Mouse (Mus musculus) embryonic facial prominence, embryonic 15.5 days (tissue): ENCODE results near the gene Ttc27. TPM values are rescaled to one million over a fixed set of nuclear protein-coding genes. Genes with fewer than 3 reads are reported as not detected.

Experiments used
- ATAC-seq: fragments of 200-750 bp; cut with Nextera tagmentation; 2 replicates; pipeline ENCODE4 v1.8.0; 2017; ENCODE audit warnings: low read depth, moderate TSS enrichment; ENCODE audit not compliant: insufficient number of reproducible peaks, low FRiP score, low TSS enrichment
- H3K27ac ChIP-seq: fragments of 300-500 bp; sonication (generic); replicated peaks from 2 replicates; pipeline ENCODE4 v1.5.1; 2015; ENCODE audit warnings: mild to moderate bottlenecking, inconsistent platforms
- H3K27me3 ChIP-seq: fragments of 300-500 bp; sonication (generic); 2 replicates; pipeline ENCODE4 v1.6.1; 2015; ENCODE audit warnings: inconsistent platforms
- H3K36me3 ChIP-seq: fragments of 300-500 bp; sonication (generic); 2 replicates; pipeline ENCODE4 v1.6.1; 2015; ENCODE audit warnings: mild to moderate bottlenecking, inconsistent platforms
- H3K4me1 ChIP-seq: fragments of 300-500 bp; sonication (generic); 2 replicates; pipeline ENCODE4 v1.6.1; 2015; ENCODE audit warnings: inconsistent platforms
- H3K4me2 ChIP-seq: fragments of 300-500 bp; sonication (generic); replicated peaks from 2 replicates; pipeline ENCODE4 v1.6.1; 2015; ENCODE audit warnings: mild to moderate bottlenecking, inconsistent platforms
- H3K4me3 ChIP-seq: fragments of 300-500 bp; sonication (generic); replicated peaks from 2 replicates; pipeline ENCODE4 v1.5.1; 2015; ENCODE audit warnings: mild to moderate bottlenecking, inconsistent platforms
- H3K9ac ChIP-seq: fragments of 300-500 bp; sonication (generic); 2 replicates; pipeline ENCODE4 v1.6.1; 2015; ENCODE audit warnings: inconsistent platforms
- H3K9me3 ChIP-seq: fragments of 300-500 bp; sonication (generic); replicated peaks from 2 replicates; pipeline ENCODE4 v1.6.1; 2016; ENCODE audit warnings: inconsistent platforms
- WGBS: fragments of 180-500 bp; shearing (Covaris S2); methylation state at CpG from one replicate; pipeline ENCODE4 v1.1.7; 2015; 5-methylcytosine and 5-hydroxymethylcytosine counted together
- polyA plus RNA-seq: library from polyadenylated mRNA; unstranded; fragments of >200 nt; fragmentation: Nextera tagmentation; extraction: Ambion mirVana; gene quantifications from 2 replicates; pipeline ENCODE4 v1.2.1, GENCODE M21; 2015

The Ttc27 gene
- polyA plus RNA-seq, 1 experiment from 2014 or later = 21.6 TPM

DNA sequence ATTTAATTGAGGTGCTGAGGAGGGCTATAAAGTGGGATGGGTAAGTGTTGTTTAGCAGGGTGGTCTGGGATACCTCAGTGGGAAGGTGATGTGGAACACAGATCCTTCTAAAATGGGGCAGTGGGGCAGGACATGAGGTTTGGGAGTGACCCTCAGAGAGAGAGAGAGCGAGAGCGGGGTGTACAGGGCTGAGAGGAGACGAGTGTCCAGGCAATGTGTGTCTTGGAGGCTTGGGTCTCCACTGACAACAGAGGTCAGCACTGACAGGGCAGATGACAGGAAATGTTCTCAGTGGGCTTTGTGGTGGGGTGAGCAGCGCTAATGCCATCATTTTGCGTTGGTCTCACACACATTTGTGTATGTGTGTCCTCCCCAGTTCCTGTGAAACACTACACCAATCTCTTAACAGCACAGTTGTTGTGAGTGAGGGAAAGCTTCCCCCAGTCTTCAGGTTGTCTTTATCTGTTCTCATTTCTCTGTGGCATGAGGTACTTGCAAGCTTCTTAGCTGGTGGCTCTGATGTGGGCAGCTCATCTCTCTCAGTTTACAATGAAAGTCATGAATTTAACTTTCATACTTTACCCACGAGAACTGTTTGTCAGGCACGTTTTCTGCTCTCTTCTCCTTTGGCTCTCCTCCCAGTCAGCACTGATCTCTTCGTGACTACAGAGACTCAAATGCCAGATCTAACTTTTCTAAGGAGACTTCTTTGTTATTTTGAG, 35.5 kb downstream of the Ttc27 start:
- Histone ChIP-seq H3K27me3 (no peaks in the 10 kb centered on the region), H3K4me1 (no peaks in the 10 kb centered on the region), H3K4me3 (no peak overlapping the region), H3K9ac (no peak overlapping the region), H3K36me3 (no peaks in the 10 kb centered on the region; the same call in 1 of the 2 replicates), H3K4me2 (no peak overlapping the region), H3K27ac (no peak overlapping the region), H3K9me3 (no peaks in the 10 kb centered on the region)
- 66% methylated on average over 8 of the region's 8 CpGs for WGBS
- no peak for ATAC-seq

DNA sequence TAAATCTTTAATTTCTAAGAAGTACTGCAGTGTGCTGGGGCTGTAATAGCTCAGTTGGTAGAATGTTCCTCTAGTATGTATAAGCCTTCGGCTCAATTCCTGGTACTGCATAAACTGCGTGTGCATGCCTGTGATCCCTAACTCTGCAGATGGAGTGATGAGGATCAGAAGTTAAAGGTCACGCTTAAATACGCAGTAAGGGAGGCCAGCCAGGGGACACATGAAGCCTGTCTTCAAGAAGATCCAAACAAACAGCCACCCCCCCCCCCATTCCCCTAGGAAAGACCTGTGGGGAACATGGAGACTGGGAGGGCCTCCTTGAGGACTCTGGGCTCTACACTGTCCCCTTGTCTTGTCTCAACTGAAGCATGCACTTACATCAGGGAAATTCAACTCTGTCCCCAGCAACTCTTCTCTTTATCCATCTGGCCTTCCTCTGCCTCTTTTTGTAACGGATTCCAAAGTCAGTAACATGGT, 36.1 kb downstream of the Ttc27 start:
- WGBS = 83% methylated on average over 5 of the region's 5 CpGs
- no peaks in the 10 kb centered on the region for H3K36me3 ChIP-seq
- no peaks in the 10 kb centered on the region for H3K27me3 ChIP-seq
- H3K4me3 ChIP-seq = no peak overlapping the region
- no peak overlapping the region for H3K9ac ChIP-seq
- H3K4me2 ChIP-seq = no peak overlapping the region
- H3K9me3 ChIP-seq = no peaks in the 10 kb centered on the region
- no peak overlapping the region for H3K27ac ChIP-seq
- ATAC-seq = no peak
- no peaks in the 10 kb centered on the region for H3K4me1 ChIP-seq

DNA sequence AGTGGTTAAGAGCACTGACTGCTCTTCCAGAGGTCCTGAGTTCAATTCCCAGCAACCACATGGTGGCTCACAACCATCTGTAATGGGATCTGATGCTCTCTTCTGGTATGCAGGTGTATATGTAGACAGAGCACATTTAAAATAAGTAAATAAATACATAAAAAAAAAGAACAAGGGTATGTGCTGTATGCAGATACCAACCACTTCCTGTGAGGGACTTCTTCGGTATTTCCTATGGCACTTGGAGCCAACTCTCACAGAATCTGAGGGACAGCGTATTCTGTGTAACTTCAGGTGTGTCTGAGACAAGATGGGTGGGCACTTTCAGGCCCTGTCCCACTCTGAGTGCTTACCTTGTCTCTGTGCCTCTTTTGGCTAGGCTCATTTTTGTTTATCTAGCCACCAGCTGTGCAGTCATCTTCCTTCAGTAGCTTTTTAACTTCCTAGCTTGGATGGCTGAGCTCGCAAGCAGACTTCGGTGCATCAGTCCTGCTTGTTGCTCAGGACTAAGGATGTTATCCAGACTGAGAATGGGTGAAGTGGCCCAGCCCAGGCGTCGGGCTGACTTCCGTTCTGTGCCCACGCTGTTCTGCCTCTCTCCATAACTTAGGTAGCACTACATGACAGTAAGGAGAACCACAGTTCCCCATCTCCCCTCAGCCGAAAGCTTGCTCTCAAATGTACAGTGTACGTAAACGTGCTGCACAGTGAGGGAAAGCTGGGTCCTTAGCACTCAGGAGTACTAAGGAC, 37.0 kb downstream of the Ttc27 start:
- ATAC-seq = no peak
- Histone ChIP-seq H3K4me3 (no peak overlapping the region), H3K9me3 (no peaks in the 10 kb centered on the region)

DNA sequence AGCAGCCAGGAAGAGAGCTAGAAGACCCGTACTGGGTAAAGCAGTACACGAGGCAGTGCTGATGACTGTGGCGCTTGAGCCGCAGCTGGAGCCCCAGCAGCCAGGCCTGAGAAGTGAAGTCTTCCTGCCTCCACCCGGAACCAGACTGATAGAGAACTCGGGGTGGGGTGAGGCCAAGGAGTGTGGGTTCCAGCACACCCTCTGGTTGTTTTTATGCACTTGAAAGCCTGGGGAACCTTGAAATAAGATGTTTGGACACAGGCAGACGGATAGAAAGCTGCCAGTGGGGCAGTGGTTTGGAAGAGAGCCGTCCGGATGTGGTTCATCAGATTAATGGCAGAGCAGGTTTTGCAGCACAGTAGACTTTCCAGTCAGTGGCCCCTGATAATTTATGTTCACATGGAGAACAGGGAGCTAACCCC, 51.9 kb downstream of the Ttc27 start:
- no peak overlapping the region for H3K9ac ChIP-seq
- no peaks in the 10 kb centered on the region for H3K9me3 ChIP-seq
- H3K27me3 ChIP-seq = no peaks in the 10 kb centered on the region
- H3K4me1 ChIP-seq = no peaks in the 10 kb centered on the region
- no peak overlapping the region for H3K4me2 ChIP-seq
- no peak for ATAC-seq
- 75% methylated on average over 9 of the region's 9 CpGs for WGBS
- H3K27ac ChIP-seq = no peak overlapping the region
- no peak overlapping the region for H3K4me3 ChIP-seq
- peaks cover 3% of the 10 kb centered on the region; the same call in 1 of the 2 replicates for H3K36me3 ChIP-seq

More for the DNA sequence above, 37.0 kb downstream of the Ttc27 start:
- H3K27me3 ChIP-seq = no peaks in the 10 kb centered on the region
- no peaks in the 10 kb centered on the region for H3K36me3 ChIP-seq
- no peak overlapping the region for H3K9ac ChIP-seq
- no peaks in the 10 kb centered on the region for H3K4me1 ChIP-seq
- H3K4me2 ChIP-seq = no peak overlapping the region
- WGBS = 94% methylated on average over 11 of the region's 11 CpGs
- H3K27ac ChIP-seq = no peak overlapping the region

DNA sequence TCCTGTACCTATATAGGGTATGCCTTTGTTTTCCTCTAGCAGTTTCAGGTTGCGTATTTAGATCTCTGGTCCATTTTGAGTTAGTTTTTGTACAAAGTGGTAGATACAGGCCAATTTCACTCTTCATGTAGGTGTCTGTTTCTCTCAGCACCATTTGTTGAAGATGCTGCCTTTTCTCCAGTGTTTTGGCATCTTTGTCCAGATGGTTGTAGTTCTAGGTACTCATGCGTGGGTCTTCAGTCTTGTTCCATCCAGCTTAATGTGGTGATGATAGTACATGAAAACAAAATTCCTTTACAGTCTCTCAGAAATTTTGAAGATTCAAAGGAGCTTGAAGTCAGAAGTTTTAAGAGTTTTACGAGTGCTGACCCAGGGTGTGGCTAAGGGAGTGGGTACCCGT, 54.8 kb downstream of the Ttc27 start:
- Histone ChIP-seq H3K27ac (no peak overlapping the region), H3K27me3 (no peaks in the 10 kb centered on the region), H3K9me3 (no peaks in the 10 kb centered on the region), H3K9ac (no peak overlapping the region), H3K4me3 (no peak overlapping the region), H3K4me2 (no peak overlapping the region), H3K36me3 (no peaks in the 10 kb centered on the region), H3K4me1 (no peaks in the 10 kb centered on the region)
- no peak for ATAC-seq
- 92% methylated on average over 4 of the region's 4 CpGs for WGBS

DNA sequence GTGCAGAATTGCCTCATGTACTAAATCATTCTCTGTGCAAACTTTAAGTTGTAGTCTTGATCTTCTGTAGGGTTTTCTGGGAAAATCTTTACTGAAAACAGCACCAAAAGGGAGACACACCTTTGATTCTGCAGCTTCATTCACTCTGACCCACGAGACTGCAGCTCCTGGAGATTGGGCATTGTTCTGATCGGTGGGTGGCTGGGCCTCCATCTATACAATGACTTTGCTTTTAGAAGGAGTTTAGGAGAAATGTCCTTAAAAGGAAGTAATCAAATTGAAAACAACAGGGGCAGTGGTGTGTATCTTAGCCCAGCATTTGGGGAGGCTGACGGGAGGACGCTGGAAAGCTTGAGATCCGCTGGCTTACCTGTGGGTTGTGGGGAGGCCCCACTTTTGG, 56.0 kb downstream of the Ttc27 start:
- no peaks in the 10 kb centered on the region for H3K4me1 ChIP-seq
- H3K9me3 ChIP-seq = no peaks in the 10 kb centered on the region
- no peak overlapping the region for H3K4me2 ChIP-seq
- H3K36me3 ChIP-seq = no peaks in the 10 kb centered on the region
- no peak for ATAC-seq
- no peak overlapping the region for H3K27ac ChIP-seq
- WGBS = 72% methylated on average over 5 of the region's 5 CpGs
- no peak overlapping the region for H3K4me3 ChIP-seq
- no peak overlapping the region for H3K9ac ChIP-seq
- H3K27me3 ChIP-seq = no peaks in the 10 kb centered on the region

DNA sequence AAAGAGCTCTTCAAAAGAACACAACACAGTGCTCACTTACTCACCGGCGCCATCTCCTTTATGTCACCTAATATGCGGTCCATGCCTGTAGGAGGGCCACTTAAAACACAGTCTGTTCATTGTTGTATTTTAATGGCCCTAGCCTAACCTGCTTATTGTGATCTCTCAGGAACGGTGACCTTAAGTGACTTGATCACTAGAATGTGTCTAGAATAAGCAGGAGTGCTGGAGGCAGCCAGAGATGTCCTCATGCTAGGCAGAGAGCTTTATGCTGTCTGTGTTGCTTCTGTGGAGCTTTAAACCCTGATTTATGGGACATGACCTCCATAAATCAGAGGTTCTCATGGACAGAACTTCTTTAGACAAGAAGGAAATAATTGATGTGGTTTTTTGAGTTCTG, 62.6 kb downstream of the Ttc27 start:
- Histone ChIP-seq H3K9me3 (no peaks in the 10 kb centered on the region), H3K4me3 (no peak overlapping the region), H3K27ac (no peak overlapping the region), H3K36me3 (no peaks in the 10 kb centered on the region), H3K4me2 (no peak overlapping the region), H3K27me3 (no peaks in the 10 kb centered on the region), H3K4me1 (no peaks in the 10 kb centered on the region), H3K9ac (no peak overlapping the region)
- ATAC-seq = no peak
- WGBS = 93% methylated on average over 4 of the region's 4 CpGs

DNA sequence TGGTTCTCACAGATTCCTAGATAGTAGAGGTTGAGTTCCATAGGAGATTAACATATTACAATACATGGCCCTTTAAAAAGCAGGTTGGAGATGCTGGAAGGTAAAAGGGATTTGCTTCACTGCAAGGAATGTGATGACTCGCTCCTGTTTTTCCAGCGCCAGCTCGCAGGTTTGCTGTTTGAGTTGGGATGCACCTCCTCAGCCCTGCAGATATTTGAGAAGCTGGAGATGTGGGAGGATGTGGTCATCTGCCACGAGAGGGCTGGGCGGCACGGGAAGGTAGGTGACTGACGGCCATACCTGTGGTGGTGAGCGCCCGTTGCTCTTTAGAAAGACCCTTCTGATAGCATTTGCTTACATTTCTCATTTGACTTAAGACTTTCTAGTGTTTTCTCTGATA, 63.1 kb downstream of the Ttc27 start:
- Histone ChIP-seq H3K36me3 (no peaks in the 10 kb centered on the region), H3K9ac (no peak overlapping the region), H3K27ac (no peak overlapping the region), H3K27me3 (no peaks in the 10 kb centered on the region), H3K4me1 (no peaks in the 10 kb centered on the region), H3K4me2 (no peak overlapping the region), H3K9me3 (no peaks in the 10 kb centered on the region), H3K4me3 (no peak overlapping the region)
- ATAC-seq = no peak
- WGBS = 79% methylated on average over 9 of the region's 9 CpGs

DNA sequence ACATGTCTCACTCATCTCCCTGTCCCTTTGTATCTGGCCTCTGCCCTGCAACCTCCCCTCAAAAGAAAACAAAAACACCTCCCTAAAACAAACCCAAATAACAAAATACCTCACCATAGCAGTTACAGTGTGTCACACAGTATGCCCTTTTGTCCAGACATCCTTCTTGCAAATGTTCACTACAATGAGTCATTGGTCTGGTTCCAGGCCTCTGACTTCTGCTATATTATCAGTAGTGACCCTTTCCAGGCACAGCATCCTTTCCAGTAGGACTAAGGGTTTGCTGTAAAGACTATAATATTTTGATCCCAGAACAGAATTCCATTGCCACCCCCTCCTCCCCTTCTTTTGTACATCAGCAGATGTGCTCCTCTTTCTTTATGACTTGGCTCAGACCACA, 64.4 kb downstream of the Ttc27 start:
- H3K9me3 ChIP-seq = no peaks in the 10 kb centered on the region
- H3K4me2 ChIP-seq = no peak overlapping the region
- no peaks in the 10 kb centered on the region for H3K36me3 ChIP-seq
- H3K9ac ChIP-seq = no peak overlapping the region
- H3K4me1 ChIP-seq = no peaks in the 10 kb centered on the region
- no peak overlapping the region for H3K4me3 ChIP-seq
- H3K27me3 ChIP-seq = no peaks in the 10 kb centered on the region
- H3K27ac ChIP-seq = no peak overlapping the region
- ATAC-seq = no peak

DNA sequence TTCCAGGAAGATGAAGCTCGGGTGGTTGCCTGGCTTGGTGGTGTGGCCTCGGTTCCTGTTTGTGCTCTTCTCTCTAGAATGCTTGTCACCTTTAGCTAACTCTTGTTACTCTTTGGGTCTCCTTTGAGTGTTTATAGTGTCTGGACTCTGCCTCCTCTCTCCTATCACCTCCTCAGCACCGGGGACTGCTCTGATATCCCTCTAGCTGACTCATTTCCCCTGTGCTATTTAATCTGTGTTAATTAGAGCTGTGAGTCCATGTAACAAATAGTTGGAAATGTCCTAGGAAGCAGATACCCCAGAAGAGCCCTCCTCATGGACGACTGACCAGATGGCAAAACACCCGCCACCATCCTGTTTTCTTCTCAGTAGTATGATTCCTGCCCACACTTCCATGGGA, 68.1 kb downstream of the Ttc27 start:
- H3K27ac ChIP-seq = no peak overlapping the region
- H3K36me3 ChIP-seq = no peaks in the 10 kb centered on the region
- H3K9ac ChIP-seq = no peak overlapping the region
- H3K4me3 ChIP-seq = no peak overlapping the region
- 78% methylated on average over 5 of the region's 5 CpGs for WGBS
- no peak overlapping the region for H3K4me2 ChIP-seq
- H3K27me3 ChIP-seq = no peaks in the 10 kb centered on the region
- H3K4me1 ChIP-seq = no peaks in the 10 kb centered on the region
- no peak for ATAC-seq
- H3K9me3 ChIP-seq = no peaks in the 10 kb centered on the region

DNA sequence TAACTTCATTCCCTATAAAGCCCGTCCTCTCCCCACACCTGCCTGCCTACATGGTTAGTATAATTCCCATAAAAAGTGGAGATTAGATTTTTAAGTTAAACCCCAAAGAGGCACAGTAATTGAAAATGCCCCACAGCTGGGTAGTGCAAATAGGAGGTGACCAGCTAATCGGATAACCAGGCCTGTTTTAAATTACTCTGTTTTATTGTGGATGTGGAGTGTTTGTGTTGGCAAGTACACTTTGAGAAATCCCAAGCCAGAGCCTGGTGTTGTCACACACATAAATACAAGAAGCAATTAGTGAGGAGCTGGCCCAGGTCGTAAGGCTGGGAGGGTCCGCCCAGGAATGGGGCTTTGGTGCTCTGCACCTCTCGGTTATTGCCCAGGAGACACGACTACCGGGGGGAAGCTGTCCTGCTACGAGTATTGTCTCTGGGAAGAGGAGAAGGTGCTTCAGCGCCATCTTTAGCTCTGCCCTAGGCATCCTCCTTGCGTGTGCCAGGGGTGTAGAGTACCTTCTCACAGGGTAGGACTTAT, 68.7 kb downstream of the Ttc27 start:
- Histone ChIP-seq H3K36me3 (no peaks in the 10 kb centered on the region), H3K9me3 (no peaks in the 10 kb centered on the region), H3K27me3 (no peaks in the 10 kb centered on the region), H3K9ac (no peak overlapping the region), H3K4me3 (no peak overlapping the region), H3K4me1 (no peaks in the 10 kb centered on the region), H3K4me2 (no peak overlapping the region), H3K27ac (no peak overlapping the region)
- WGBS = 79% methylated on average over 10 of the region's 10 CpGs
- no peak for ATAC-seq
